Mouse (Mus musculus) cerebellum, adult 2 months (tissue): ENCODE measurements around the gene Sdhaf1. TPM values are rescaled to one million over a fixed set of nuclear protein-coding genes. Genes with fewer than 3 reads are reported as not detected.

Source experiments
- DNase-seq, 2 experiments: peaks; one replicate each; pipeline ENCODE4 v3.0.0; 2021
- H3K27ac ChIP-seq: fragments of 200-500 bp; 2 replicates; pipeline ENCODE4 v1.5.1; 2012; ENCODE audit warnings: low read length, control low read depth, inconsistent platforms; ENCODE audit not compliant: insufficient read depth
- H3K27me3 ChIP-seq: fragments of 200-500 bp; 2 replicates; pipeline ENCODE4 v1.6.1; 2012; ENCODE audit warnings: inconsistent platforms, mild to moderate bottlenecking, low read length, moderate library complexity; ENCODE audit not compliant: control insufficient read depth, insufficient read depth
- H3K4me1 ChIP-seq: fragments of 200-500 bp; 2 replicates; pipeline ENCODE4 v1.6.1; 2011; ENCODE audit warnings: low read length; ENCODE audit not compliant: control insufficient read depth, insufficient read depth
- H3K4me3 ChIP-seq: fragments of 200-500 bp; replicated peaks from 2 replicates; pipeline ENCODE3; 2011; ENCODE audit warnings: mild to moderate bottlenecking, low read depth, low read length, control low read depth; ENCODE audit not compliant: insufficient read depth
- CTCF ChIP-seq: fragments of 200-500 bp; IDR thresholded peaks from 2 replicates; pipeline ENCODE4 v1.5.1; 2011; ENCODE audit warnings: low read depth, mild to moderate bottlenecking, control low read depth, low read length, moderate library complexity, borderline replicate concordance; ENCODE audit not compliant: insufficient read depth
- POLR2A ChIP-seq: fragments of 200-500 bp; IDR thresholded peaks from 2 replicates; pipeline ENCODE4 v1.6.1; 2011; ENCODE audit warnings: low read length, control low read depth, borderline replicate concordance; ENCODE audit not compliant: insufficient read depth
- WGBS: fragments of 180-500 bp; shearing (Covaris S2); methylation state at CpG from one replicate; pipeline ENCODE4 v1.1.7; 2018; 5-methylcytosine and 5-hydroxymethylcytosine counted together
- polyA plus RNA-seq: library from polyadenylated mRNA; depleted of rRNA; stranded (reverse); fragments of >200 nt; gene quantifications from 2 replicates; pipeline ENCODE4 v1.2.3, GENCODE M21; 2012; rRNA removed

The Sdhaf1 gene
- polyA plus RNA-seq = 21.9 and 23.8 TPM in 2 replicates

GRCm38 (mm10) chr7:30323795-30324194, at the start of gene Sdhaf1:
Gene Sdhaf1 (minus strand): TSS chr7:30323895.
- 73% methylated on average over 3 of the region's 3 CpGs for WGBS
- Histone ChIP-seq H3K27me3 (no peaks in the 10 kb centered on the region), H3K27ac (peak within 1 kb of the TSS; percentile 17; the same call in 1 of the 2 replicates), H3K4me3 (no peak within 1 kb of the TSS), H3K4me1 (peaks cover 13% of the 10 kb centered on the region)
- TF ChIP-seq POLR2A (no peak), CTCF (no peak)
- DNase-seq = no peak

- WGBS = 83% methylated on average over 2 of the region's 2 CpGs
- TF ChIP-seq CTCF (no peak), POLR2A (no peak)
- Histone ChIP-seq H3K27ac (no peak overlapping the region), H3K4me3 (no peak overlapping the region), H3K4me1 (peaks cover 16% of the 10 kb centered on the region; the same call in 1 of the 2 replicates), H3K27me3 (no peaks in the 10 kb centered on the region)
- no peak for DNase-seq
Measured at GRCm38 (mm10) chr7:30367466-30367865, 43.8 kb upstream of the Sdhaf1 start.

- peak overlapping the region; percentile 80 for H3K27ac ChIP-seq
- peak overlapping the region; percentile 85 for H3K4me3 ChIP-seq
- TF ChIP-seq CTCF (no peak), POLR2A (no peak)
- WGBS = 18% methylated on average over 6 of the region's 6 CpGs
- H3K27me3 ChIP-seq = no peaks in the 10 kb centered on the region
- DNase-seq = no peak
- H3K4me1 ChIP-seq = peaks cover 34% of the 10 kb centered on the region
Measured at GRCm38 (mm10) chr7:30363344-30363738, 39.6 kb upstream of the Sdhaf1 start.

GRCm38 (mm10) chr7:30362652-30363343, 39.1 kb upstream of the Sdhaf1 start, which contains the start of gene Lrfn3:
Gene Lrfn3 (minus strand): TSS chr7:30362772.
- H3K27ac ChIP-seq = peak within 1 kb of the TSS; percentile 80
- peak within 1 kb of the TSS; percentile 85 for H3K4me3 ChIP-seq
- H3K4me1 ChIP-seq = peaks cover 39% of the 10 kb centered on the region
- peak; percentile 69 to 79 for DNase-seq
- H3K27me3 ChIP-seq = no peaks in the 10 kb centered on the region
- WGBS = under 1% methylated on average over 40 of the region's 55 CpGs
- TF ChIP-seq POLR2A (no peak), CTCF (no peak)

GRCm38 (mm10) chr7:30360028-30360427, 36.3 kb upstream of the Sdhaf1 start:
- H3K4me1 ChIP-seq = peaks cover 46% of the 10 kb centered on the region
- H3K27ac ChIP-seq = no peak overlapping the region
- H3K27me3 ChIP-seq = no peaks in the 10 kb centered on the region
- WGBS = 71% methylated on average over 17 of the region's 17 CpGs
- no peak for DNase-seq
- H3K4me3 ChIP-seq = no peak overlapping the region
- TF ChIP-seq CTCF (no peak), POLR2A (no peak)

GRCm38 (mm10) chr7:30359276-30359865, 35.7 kb upstream of the Sdhaf1 start:
- no peak for DNase-seq
- TF ChIP-seq POLR2A = no peak
- TF ChIP-seq CTCF = no peak
- 65% methylated on average over 31 of the region's 31 CpGs for WGBS
- no peak overlapping the region for H3K4me3 ChIP-seq
- peaks cover 42% of the 10 kb centered on the region for H3K4me1 ChIP-seq
- H3K27me3 ChIP-seq = no peaks in the 10 kb centered on the region
- no peak overlapping the region for H3K27ac ChIP-seq

- H3K27me3 ChIP-seq = no peaks in the 10 kb centered on the region
- WGBS = 69% methylated on average over 7 of the region's 7 CpGs
- no peak overlapping the region for H3K4me3 ChIP-seq
- H3K4me1 ChIP-seq = peaks cover 37% of the 10 kb centered on the region
- no peak for TF ChIP-seq POLR2A
- TF ChIP-seq CTCF = no peak
- H3K27ac ChIP-seq = no peak overlapping the region
- no peak for DNase-seq
Measured at GRCm38 (mm10) chr7:30358378-30359186, 34.9 kb upstream of the Sdhaf1 start.

GRCm38 (mm10) chr7:30354059-30354458, 30.4 kb upstream of the Sdhaf1 start:
- Histone ChIP-seq H3K27ac (no peak overlapping the region), H3K27me3 (no peaks in the 10 kb centered on the region), H3K4me3 (no peak overlapping the region), H3K4me1 (peaks cover 15% of the 10 kb centered on the region)
- DNase-seq = no peak
- TF ChIP-seq POLR2A (no peak), CTCF (no peak)
- WGBS = 57% methylated on average over 4 of the region's 4 CpGs
